Mouse (Mus musculus) ovary, postnatal 14 days (tissue): ENCODE measurements around the gene Zbtb5.
"Not testable (repeated sequence)": the region's sequence is repeated elsewhere in the genome, so short reads cannot be mapped to it uniquely, and the experiment has no call there.

Experiments
- DNase-seq: peaks from one replicate; pipeline ENCODE4 v3.0.0; 2022; ENCODE audit warnings: low spot score

The Zbtb5 gene

GRCm38 (mm10) chr4:45012105-45012975, at the start of gene Zbtb5:
Gene Zbtb5 (minus strand): TSS chr4:45012412.
- DNase-seq, result peak; percentile 93

- DNase-seq, result no peak
These were observed 43.2 kb upstream of the Zbtb5 start for GRCm38 (mm10) chr4:45055451-45055850.

GRCm38 (mm10) chr4:45054862-45055261, 42.6 kb upstream of the Zbtb5 start:
- DNase-seq, result peak; percentile 11

GRCm38 (mm10) chr4:45047956-45048355, 35.7 kb upstream of the Zbtb5 start:
- DNase-seq, result no peak

- no peak for DNase-seq
These were observed 35.2 kb upstream of the Zbtb5 start for GRCm38 (mm10) chr4:45047286-45047887.

- DNase-seq, result no peak
These were observed 34.5 kb upstream of the Zbtb5 start for GRCm38 (mm10) chr4:45046679-45047078.

GRCm38 (mm10) chr4:45040795-45041194, 28.6 kb upstream of the Zbtb5 start:
- DNase-seq, result no peak

- not testable (repeated sequence) for DNase-seq
These were observed 27.3 kb upstream of the Zbtb5 start for GRCm38 (mm10) chr4:45039546-45039945.

- not testable (repeated sequence) for DNase-seq
These were observed 26.7 kb upstream of the Zbtb5 start for GRCm38 (mm10) chr4:45038879-45039278.

- no peak for DNase-seq
These were observed 25.5 kb upstream of the Zbtb5 start for GRCm38 (mm10) chr4:45037455-45038410.

GRCm38 (mm10) chr4:45036571-45036970, 24.4 kb upstream of the Zbtb5 start:
- no peak for DNase-seq

GRCm38 (mm10) chr4:45036048-45036447, 23.8 kb upstream of the Zbtb5 start:
- no peak for DNase-seq

GRCm38 (mm10) chr4:45034693-45035628, 22.7 kb upstream of the Zbtb5 start:
- DNase-seq, result no peak

GRCm38 (mm10) chr4:45032586-45032985, 20.4 kb upstream of the Zbtb5 start:
- DNase-seq, result no peak

GRCm38 (mm10) chr4:45026459-45026858, 14.2 kb upstream of the Zbtb5 start:
- no peak for DNase-seq

- no peak for DNase-seq
These were observed 6.8 kb upstream of the Zbtb5 start for GRCm38 (mm10) chr4:45019009-45019408.

GRCm38 (mm10) chr4:45018452-45018980, 6.3 kb upstream of the Zbtb5 start, which contains the start of gene Polr1e:
Gene Polr1e (plus strand): TSS chr4:45018583.
- peak; percentile 89 for DNase-seq

- DNase-seq, result peak; percentile 56
These were observed 3.4 kb upstream of the Zbtb5 start for GRCm38 (mm10) chr4:45015615-45016014.

GRCm38 (mm10) chr4:45013537-45013936, 1.3 kb upstream of the Zbtb5 start:
- DNase-seq, result no peak

- DNase-seq, result peak; percentile 15
These were observed 819 bp upstream of the Zbtb5 start for GRCm38 (mm10) chr4:45013031-45013431.
